In genomic region chr11:117731470-117731869, GRCm38 (mm10) we compare ENCODE assay signal across 28 mouse cellular contexts. TPM values are rescaled to one million over a fixed set of nuclear protein-coding genes. Genes with fewer than 3 reads are reported as not detected.
DNase-seq lines count a peak whose midpoint lies in the region; TF ChIP-seq lines count a peak whose summit lies in the region.
"Had no signal": no experiment of that assay in that cellular context is flagged by ENCODE, and none has a peak within 500 bp of the region (broad histone marks: within the 10 kb centered on the region; RNA-seq: fewer than 3 reads in every experiment).

No protein-coding gene starts in this region.

- peak overlapping the region; percentile 88 for H3K27ac ChIP-seq in gastrocnemius, adult 2 months
- H3K27ac ChIP-seq: embryonic facial prominence, embryonic 13.5 days; forebrain, embryonic 12.5 days; hindbrain, embryonic 10.5 days; liver, embryonic 14.5 days; lung, embryonic 15.5 days had no signal

- DNase-seq in gastrocnemius, adult 2 months, result no peak
- DNase-seq in gastrocnemius, postnatal 36 days, result no peak
- peak; percentile 67 for DNase-seq in adrenal gland, postnatal 14 days
- DNase-seq in kidney, adult 9 months, result peak; percentile 77
- peak; percentile 60 to 71 for DNase-seq in kidney, postnatal 25 days
- no peak for DNase-seq in heart, postnatal 25 days (ENCODE audit: low spot score)
- no peak for DNase-seq in yolk sac, embryonic 10.5 days (ENCODE audit: low spot score)
- DNase-seq in layer of hippocampus, adult 11-12 months (ENCODE audit: low spot score), result no peak
- DNase-seq: cerebellum, adult 18-20 months; cerebellum, postnatal 36 days; embryo, embryonic 11 days; gastrocnemius, postnatal 10 days; heart, adult 11 months; layer of hippocampus, adult 9-11 months; lung, postnatal 36 days; midbrain, embryonic 14.5 days; retina, postnatal 1 day; right cerebral cortex, postnatal 25 days; thymus, postnatal 36 days had no signal

- no peak overlapping the region for H3K4me3 ChIP-seq in gastrocnemius, adult 2 months
- H3K4me3 ChIP-seq: embryonic facial prominence, embryonic 13.5 days; erythroblast, embryonic 14.5 days; forebrain, embryonic 12.5 days; hindbrain, embryonic 10.5 days; left cerebral cortex, adult 2 months; limb, embryonic 15.5 days; lung, embryonic 15.5 days; megakaryocyte, embryonic 14.5 days had no signal

- intact Hi-C loops in gastrocnemius, adult 2 months (cut with DNase I), result no loop called here
- intact Hi-C loops in gastrocnemius, postnatal 36 days (cut with DNase I), result no loop called here
- intact Hi-C loops in heart, postnatal 25 days (cut with DNase I), result no loop called here

- TF ChIP-seq CTCF in gastrocnemius, adult 2 months (IDR thresholded peaks at IDR 0.05), result no peak

RNA-seq across cellular contexts. Expression of gene Tmc8, which starts 50.4 kb away (rescaled TPM):
- 1 to 10 TPM; 1.0 TPM for total RNA-seq in gastrocnemius, adult 2 months (2021)
- total RNA-seq in gastrocnemius, postnatal 36 days (2021), result 1 to 10 TPM; 1.2 to 1.7 TPM
- 5.3 and 8.3 TPM in 2 replicates for total RNA-seq in adrenal gland, postnatal 14 days (2021)
- 1 to 10 TPM; 2.9 to 3.4 TPM for total RNA-seq in heart, postnatal 25 days (2021)

RNA-seq across cellular contexts. Expression of gene Tmc6, which starts 50.5 kb away (rescaled TPM):
- 1 to 10 TPM; 4.3 to 4.5 TPM for total RNA-seq in gastrocnemius, adult 2 months (2021)
- total RNA-seq in gastrocnemius, postnatal 36 days (2021), result 1 to 10 TPM; 5.8 to 5.9 TPM
- total RNA-seq in adrenal gland, postnatal 14 days (2021), result 35.1 and 35.7 TPM in 2 replicates
- 10 to 100 TPM; 14.4 to 18.8 TPM for total RNA-seq in heart, postnatal 25 days (2021)

Comparison
In these comparisons a context has a peak if more than half of its experiments do, and no peak if none do; other contexts are left out.
1. DNase-seq: peak in adrenal gland, postnatal 14 days (single experiment), kidney, adult 9 months (single experiment) and kidney, postnatal 25 days (2 of 2); none in gastrocnemius, adult 2 months (single experiment), gastrocnemius, postnatal 36 days (0 of 2), heart, postnatal 25 days (single experiment), yolk sac, embryonic 10.5 days (single experiment) and layer of hippocampus, adult 11-12 months (single experiment).